Mouse (Mus musculus) T-cell, adult 2 months (primary cell): ENCODE results near the gene Cnot6.

Experiments used
- DNase-seq: peaks from one replicate; pipeline ENCODE4 v3.0.0; 2022; ENCODE audit warnings: low spot score

Gene Cnot6

GRCm38 (mm10) chr11:49712555-49713335 is at the start of gene Cnot6:
Cnot6 (minus strand) TSS chr11:49712723.
- DNase-seq = peak; percentile 98

GRCm38 (mm10) chr11:49761130-49761529 is 48.6 kb upstream of the Cnot6 start:
- DNase-seq = no peak

- DNase-seq = no peak
These were observed 45.6 kb upstream of the Cnot6 start for GRCm38 (mm10) chr11:49758096-49758495.

GRCm38 (mm10) chr11:49754958-49755665 is 42.6 kb upstream of the Cnot6 start:
- DNase-seq = no peak

GRCm38 (mm10) chr11:49746756-49747155 is 34.2 kb upstream of the Cnot6 start:
- DNase-seq = no peak

- no peak for DNase-seq
These were observed 33.3 kb upstream of the Cnot6 start for GRCm38 (mm10) chr11:49745839-49746238.

GRCm38 (mm10) chr11:49744981-49745380 is 32.5 kb upstream of the Cnot6 start:
- DNase-seq = no peak

GRCm38 (mm10) chr11:49743634-49744033 is 31.1 kb upstream of the Cnot6 start:
- DNase-seq = no peak

GRCm38 (mm10) chr11:49742248-49742647 is 29.7 kb upstream of the Cnot6 start:
- DNase-seq = no peak

GRCm38 (mm10) chr11:49739776-49740175 is 27.3 kb upstream of the Cnot6 start:
- DNase-seq = no peak

- no peak for DNase-seq
These were observed 26.3 kb upstream of the Cnot6 start for GRCm38 (mm10) chr11:49738659-49739406.

GRCm38 (mm10) chr11:49737625-49738024 is 25.1 kb upstream of the Cnot6 start:
- no peak for DNase-seq

GRCm38 (mm10) chr11:49734771-49735170 is 22.2 kb upstream of the Cnot6 start:
- no peak for DNase-seq

GRCm38 (mm10) chr11:49730275-49730948 is 17.9 kb upstream of the Cnot6 start:
- DNase-seq = no peak

GRCm38 (mm10) chr11:49727877-49728276 is 15.4 kb upstream of the Cnot6 start:
- peak; percentile 50 for DNase-seq

GRCm38 (mm10) chr11:49726800-49727199 is 14.3 kb upstream of the Cnot6 start:
- no peak for DNase-seq

GRCm38 (mm10) chr11:49724676-49725075 is 12.2 kb upstream of the Cnot6 start:
- DNase-seq = no peak

- no peak for DNase-seq
These were observed 10.8 kb upstream of the Cnot6 start for GRCm38 (mm10) chr11:49723281-49723680.

- DNase-seq = peak; percentile 59
These were observed 10.2 kb upstream of the Cnot6 start for GRCm38 (mm10) chr11:49722692-49723091.

- DNase-seq = no peak
These were observed 8.8 kb upstream of the Cnot6 start for GRCm38 (mm10) chr11:49721358-49721757.

GRCm38 (mm10) chr11:49719466-49720151 is 7.1 kb upstream of the Cnot6 start:
- DNase-seq = no peak
